Mouse (Mus musculus) erythroblast, embryonic 14.5 days (primary cell): ENCODE measurements around the gene Erg. TPM values are rescaled to one million over a fixed set of nuclear protein-coding genes. Genes with fewer than 3 reads are reported as not detected.

Experiments used
- H3K27me3 ChIP-seq: 2 replicates; pipeline ENCODE4 v1.6.1; 2012; ENCODE audit warnings: inconsistent platforms; ENCODE audit not compliant: control insufficient read depth
- H3K36me3 ChIP-seq: 2 replicates; pipeline ENCODE4 v1.6.1; 2012; ENCODE audit warnings: mild to moderate bottlenecking, inconsistent platforms; ENCODE audit not compliant: control insufficient read depth
- H3K4me1 ChIP-seq: 2 replicates; pipeline ENCODE4 v1.6.1; 2012; ENCODE audit warnings: inconsistent platforms; ENCODE audit not compliant: control insufficient read depth
- H3K4me3 ChIP-seq: replicated peaks from 2 replicates; pipeline ENCODE3; 2012; ENCODE audit warnings: moderate library complexity, mild to moderate bottlenecking, inconsistent platforms
- H3K9me3 ChIP-seq: 2 replicates; pipeline ENCODE4 v1.6.1; 2012; ENCODE audit warnings: low read length, inconsistent platforms, mixed read lengths; ENCODE audit not compliant: control insufficient read depth
- GATA1 ChIP-seq: IDR thresholded peaks from 2 replicates; pipeline ENCODE4 v1.6.1; 2012; ENCODE audit warnings: low read length, inconsistent platforms, mixed read lengths
- TAL1 ChIP-seq: IDR thresholded peaks from 3 replicates; pipeline ENCODE4 v1.6.1; 2012; ENCODE audit warnings: low read length, inconsistent platforms, mixed read lengths
- polyA plus RNA-seq: library from polyadenylated mRNA; stranded (reverse); fragments of >175 nt; gene quantifications from 2 replicates; pipeline ENCODE4 v1.2.3, GENCODE M21; 2012

Erg gene
- polyA plus RNA-seq, 1 experiment: not detected

DNA sequence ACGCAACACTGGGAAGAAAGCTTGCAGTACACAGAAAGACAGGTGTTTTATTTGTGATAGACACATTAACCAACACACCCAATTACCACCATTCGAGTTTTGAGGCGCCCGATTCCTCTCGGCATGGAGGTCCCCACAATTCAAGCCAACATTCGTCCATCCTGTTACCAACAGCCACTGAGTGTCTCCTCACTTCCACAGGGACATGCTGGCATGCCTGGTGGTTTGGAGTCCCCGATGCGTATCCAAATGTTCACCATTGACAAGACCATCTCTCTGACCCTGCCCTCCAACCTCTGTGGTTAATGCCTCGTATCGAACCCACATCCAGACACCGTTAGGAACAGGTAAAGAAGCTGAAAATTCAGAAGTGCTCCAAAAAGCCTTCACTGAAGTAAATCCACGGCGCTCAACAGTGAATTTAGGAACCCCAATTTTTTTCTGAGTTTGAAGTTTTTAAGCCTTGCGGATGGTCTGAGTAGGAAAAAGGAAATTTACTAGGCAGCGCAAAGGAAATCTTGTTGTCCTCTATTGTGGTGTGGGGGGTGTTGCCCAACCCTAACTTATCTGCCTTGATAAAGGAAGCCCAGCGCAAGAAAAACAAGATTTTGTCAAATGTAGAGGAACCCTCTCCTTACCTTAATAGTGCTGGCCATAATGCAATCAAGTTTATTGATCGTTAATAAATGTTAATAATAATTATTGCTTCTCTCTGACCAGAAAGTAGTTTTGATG is 127.6 kb downstream of the Erg start:
- no peaks in the 10 kb centered on the region for H3K4me1 ChIP-seq

DNA sequence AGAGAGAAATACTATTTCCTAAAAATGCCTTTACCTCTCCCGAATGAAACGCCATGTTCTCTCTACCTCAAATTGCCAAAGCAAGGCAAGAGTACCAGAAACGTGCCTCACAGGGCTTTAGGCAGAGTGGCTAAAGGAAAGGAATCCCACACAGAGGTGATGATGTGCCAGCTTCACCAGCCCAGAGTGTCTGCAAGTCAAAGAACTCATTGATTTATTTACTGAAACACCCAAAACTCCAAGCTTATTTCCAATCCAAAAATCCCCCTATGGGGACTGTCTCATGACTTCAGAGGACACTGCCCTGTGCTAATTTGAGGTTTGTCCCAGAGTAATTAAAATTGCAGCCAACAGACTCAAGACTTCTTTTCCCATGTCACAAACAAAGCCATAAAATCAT is 129.4 kb downstream of the Erg start:
- no peaks in the 10 kb centered on the region for H3K36me3 ChIP-seq
- H3K4me3 ChIP-seq: no peak overlapping the region
- TF ChIP-seq TAL1 (no peak), GATA1 (no peak)
- no peaks in the 10 kb centered on the region for H3K4me1 ChIP-seq
- peaks cover 38% of the 10 kb centered on the region for H3K27me3 ChIP-seq
- H3K9me3 ChIP-seq: no peaks in the 10 kb centered on the region

More for the DNA sequence above, 127.6 kb downstream of the Erg start:
- H3K36me3 ChIP-seq: no peaks in the 10 kb centered on the region
- H3K9me3 ChIP-seq: no peaks in the 10 kb centered on the region
- TF ChIP-seq TAL1 (no peak), GATA1 (no peak)
- H3K27me3 ChIP-seq: peaks cover 38% of the 10 kb centered on the region
- H3K4me3 ChIP-seq: peak overlapping the region; percentile 17

DNA sequence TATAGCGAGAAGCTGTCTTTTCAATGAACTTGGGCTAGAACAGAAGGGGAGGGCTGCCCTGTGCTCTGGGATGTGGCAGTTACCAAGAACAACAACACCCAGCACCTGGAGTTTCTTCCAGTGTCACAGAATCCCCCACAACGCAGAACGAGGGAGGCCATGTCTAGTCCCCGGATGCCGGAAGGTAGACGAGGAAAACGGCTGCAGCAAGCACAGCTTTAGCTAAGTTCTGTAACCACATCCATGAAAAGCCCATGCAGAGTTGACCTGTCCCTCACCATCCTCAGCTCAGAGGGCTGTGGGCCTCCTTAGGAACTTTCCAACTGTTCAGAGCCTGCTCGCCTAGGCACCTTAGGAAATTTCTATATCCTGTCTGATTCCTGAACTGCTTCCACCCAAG is 130.5 kb downstream of the Erg start:
- TF ChIP-seq GATA1 (no peak), TAL1 (no peak)
- Histone ChIP-seq H3K27me3 (peaks cover 38% of the 10 kb centered on the region), H3K4me1 (no peaks in the 10 kb centered on the region), H3K36me3 (no peaks in the 10 kb centered on the region), H3K9me3 (no peaks in the 10 kb centered on the region), H3K4me3 (no peak overlapping the region)

DNA sequence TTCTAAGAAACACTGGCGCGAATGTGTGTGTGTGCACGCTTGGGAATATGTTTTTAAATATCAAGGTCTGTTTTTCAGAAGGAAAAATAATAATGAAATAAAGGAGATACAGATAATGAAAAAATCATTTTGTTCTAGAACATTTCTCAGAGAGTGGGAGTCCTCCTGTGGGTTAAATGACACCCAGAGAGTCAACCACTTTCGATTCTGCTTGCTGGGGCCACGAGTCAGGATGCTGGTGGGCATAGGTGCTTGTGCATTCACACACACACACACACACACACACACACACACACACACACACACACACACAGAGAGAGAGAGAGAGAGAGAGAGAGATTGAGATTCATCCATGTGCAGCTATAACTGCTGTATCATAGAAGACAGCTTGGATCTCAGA is 130.9 kb downstream of the Erg start:
- Histone ChIP-seq H3K4me3 (no peak overlapping the region), H3K4me1 (no peaks in the 10 kb centered on the region), H3K27me3 (peaks cover 38% of the 10 kb centered on the region), H3K36me3 (no peaks in the 10 kb centered on the region), H3K9me3 (no peaks in the 10 kb centered on the region)
- no peak for TF ChIP-seq GATA1
- TF ChIP-seq TAL1: no peak

DNA sequence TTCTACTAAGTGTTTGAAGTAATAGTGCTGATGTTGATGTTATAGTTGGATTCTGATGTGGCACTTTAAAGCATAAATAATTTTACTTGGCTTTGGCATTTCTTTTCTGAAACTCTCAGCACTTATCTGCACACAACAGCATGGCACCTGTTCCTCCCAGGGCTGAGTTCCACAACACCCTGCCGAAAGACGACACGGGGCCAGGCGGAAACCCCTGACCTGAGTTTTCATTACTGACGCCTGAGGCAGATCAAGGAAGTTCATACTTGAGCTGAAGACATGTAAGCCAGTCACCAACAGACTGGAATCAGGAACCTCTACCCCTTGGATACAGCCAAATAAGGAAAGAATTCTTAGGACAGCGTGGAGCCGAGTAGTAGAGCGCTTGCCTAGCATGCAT is 134.0 kb downstream of the Erg start:
- Histone ChIP-seq H3K9me3 (no peaks in the 10 kb centered on the region), H3K4me3 (no peak overlapping the region), H3K4me1 (no peaks in the 10 kb centered on the region), H3K36me3 (no peaks in the 10 kb centered on the region), H3K27me3 (peaks cover 14% of the 10 kb centered on the region)
- TF ChIP-seq GATA1 (no peak), TAL1 (no peak)

DNA sequence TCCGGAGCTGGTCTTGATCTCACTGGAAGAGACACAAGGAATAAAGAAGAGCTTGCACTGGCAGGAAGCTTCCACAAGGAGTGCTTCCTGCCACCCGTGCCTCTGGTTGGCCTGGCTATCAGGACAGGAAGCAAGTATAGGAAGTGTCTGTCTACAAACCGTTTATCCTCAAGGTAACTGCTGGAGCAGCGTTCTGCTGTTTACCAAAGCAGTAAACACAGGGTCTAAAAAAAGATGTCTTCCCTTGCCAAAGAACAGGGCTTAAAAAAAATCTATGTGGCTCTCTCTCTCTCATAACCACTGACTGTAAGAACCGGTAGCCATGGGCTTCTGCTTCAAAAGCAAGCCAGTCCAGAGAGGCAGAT is 137.1 kb downstream of the Erg start:
- Histone ChIP-seq H3K27me3 (no peaks in the 10 kb centered on the region), H3K4me3 (no peak overlapping the region), H3K36me3 (no peaks in the 10 kb centered on the region), H3K9me3 (no peaks in the 10 kb centered on the region), H3K4me1 (no peaks in the 10 kb centered on the region)
- TF ChIP-seq TAL1 (no peak), GATA1 (no peak)

DNA sequence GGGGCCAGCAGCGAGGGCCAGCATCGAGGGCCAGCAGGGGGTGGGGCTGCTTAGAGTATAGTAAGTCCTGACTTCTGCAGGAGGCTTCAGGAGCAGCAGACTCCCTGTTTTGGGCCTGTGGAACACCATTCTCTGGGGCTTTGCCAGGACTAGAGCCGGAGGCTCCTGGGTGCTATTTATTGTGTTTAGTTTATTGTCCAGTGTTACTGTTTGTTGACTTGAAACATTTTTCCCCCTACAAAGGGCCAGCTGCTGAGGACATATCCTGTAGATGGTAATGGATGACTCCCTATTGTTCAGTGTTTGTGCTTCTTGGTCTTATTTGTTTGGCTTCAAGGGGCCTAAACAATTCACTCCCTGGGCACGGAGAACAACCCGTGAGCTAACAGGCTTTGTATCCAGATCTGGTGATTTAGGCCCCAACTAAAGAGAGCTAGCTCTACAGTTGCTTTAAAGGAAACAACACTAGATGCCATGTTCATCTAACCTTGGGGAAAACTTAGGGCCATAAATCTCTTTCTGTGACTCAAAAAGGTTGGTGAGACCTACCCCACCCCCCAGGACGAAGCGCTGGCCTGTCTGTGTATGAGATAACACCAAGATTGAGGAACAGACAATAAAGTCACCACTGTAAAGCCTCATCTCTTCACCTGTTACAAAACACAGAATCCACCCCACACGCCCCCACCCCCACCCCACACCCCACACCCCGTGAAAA is 137.6 kb downstream of the Erg start:
- no peaks in the 10 kb centered on the region for H3K4me1 ChIP-seq
- no peak overlapping the region for H3K4me3 ChIP-seq
- no peaks in the 10 kb centered on the region for H3K9me3 ChIP-seq
- no peaks in the 10 kb centered on the region for H3K36me3 ChIP-seq
- no peaks in the 10 kb centered on the region for H3K27me3 ChIP-seq
- TF ChIP-seq TAL1: no peak

DNA sequence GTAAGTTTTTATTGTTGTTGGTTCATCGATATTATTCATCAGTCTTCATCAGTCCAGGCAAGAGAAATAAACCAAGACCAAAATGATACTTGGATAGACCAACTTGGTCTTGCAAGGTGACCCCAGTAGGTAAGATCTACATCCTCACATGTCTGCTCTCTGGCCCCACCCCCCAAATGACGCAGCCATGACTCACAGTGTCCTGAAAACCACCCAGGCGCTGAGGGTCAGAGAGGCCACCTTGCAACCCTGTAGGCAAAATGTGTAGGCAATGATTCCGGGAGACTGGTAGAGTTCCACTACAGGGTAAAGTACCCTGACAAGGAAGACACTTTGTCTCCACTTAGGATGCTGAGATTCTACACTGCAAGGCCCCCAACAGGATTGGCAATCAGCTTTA is 138.5 kb downstream of the Erg start:
- Histone ChIP-seq H3K9me3 (no peaks in the 10 kb centered on the region), H3K4me3 (no peak overlapping the region), H3K36me3 (no peaks in the 10 kb centered on the region), H3K4me1 (no peaks in the 10 kb centered on the region), H3K27me3 (no peaks in the 10 kb centered on the region)
- no peak for TF ChIP-seq TAL1
- TF ChIP-seq GATA1: no peak

DNA sequence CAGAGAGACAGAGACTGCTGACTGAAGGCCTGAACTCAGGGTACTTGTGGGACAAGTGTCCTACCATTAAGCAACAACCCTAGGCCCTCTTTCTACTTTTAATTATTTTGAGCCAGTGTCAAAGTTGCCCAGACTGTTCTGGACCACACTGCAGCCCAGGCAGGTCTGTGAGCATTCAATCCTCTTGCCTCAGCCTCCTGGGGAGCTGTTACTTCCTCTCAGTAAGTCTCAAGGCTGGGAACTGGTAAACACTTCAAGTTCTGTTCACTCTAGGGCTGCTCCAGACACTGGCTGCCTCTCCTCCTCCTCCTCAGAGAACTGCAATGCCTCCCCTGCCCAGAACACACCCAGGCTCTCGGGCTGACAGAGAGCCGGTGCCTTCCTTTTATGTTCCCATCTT is 140.0 kb downstream of the Erg start:
- Histone ChIP-seq H3K9me3 (no peaks in the 10 kb centered on the region), H3K4me1 (no peaks in the 10 kb centered on the region), H3K27me3 (peaks cover 2% of the 10 kb centered on the region), H3K36me3 (no peaks in the 10 kb centered on the region), H3K4me3 (no peak overlapping the region)
- TF ChIP-seq TAL1 (no peak), GATA1 (no peak)
